Mouse (Mus musculus) mammary gland, adult 2 months (tissue): ENCODE results near the gene Mef2b. TPM values are rescaled to one million over a fixed set of nuclear protein-coding genes. Genes with fewer than 3 reads are reported as not detected.

Source experiments
- polyA plus RNA-seq: library from polyadenylated mRNA; depleted of rRNA; stranded (reverse); fragments of >200 nt; gene quantifications from 2 replicates; pipeline ENCODE4 v1.2.3, GENCODE M21; 2012; ENCODE audit warnings: low replicate concordance; rRNA removed

Mef2b gene
- polyA plus RNA-seq, result 0.29 and 3.7 TPM in 2 replicates

GRCm38 (mm10) chr8:70139026-70139857 lies at the start of gene Mef2b, which contains the start of the genes Rfxank and Borcs8:
Gene Mef2b (plus strand): TSS chr8:70139711.
Gene Rfxank (minus strand): TSS chr8:70139154.
Gene Borcs8 (plus strand): TSS chr8:70139499.

DNA sequence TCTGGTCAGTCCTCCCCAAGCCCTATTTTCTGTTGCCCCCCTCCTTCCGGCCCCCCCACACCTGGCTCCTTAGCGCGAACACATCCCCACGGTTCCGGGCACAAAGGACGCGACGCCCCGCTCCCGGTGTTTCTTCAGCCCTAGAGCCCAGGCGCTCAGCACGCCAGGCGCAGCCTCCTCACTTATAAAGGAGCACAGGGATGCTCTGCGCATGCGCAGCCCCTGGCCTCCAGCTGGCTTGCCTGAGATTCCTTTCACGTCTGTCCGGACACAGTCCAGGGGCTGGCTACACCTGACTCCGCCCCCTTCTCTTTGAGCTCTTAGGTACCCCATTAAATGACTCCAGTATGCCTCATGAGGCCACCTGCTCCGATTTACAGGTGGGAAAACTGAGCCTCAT lies 18.8 kb upstream of the Mef2b start, which contains the start of gene Ncan:
TSS of gene Ncan (minus strand) at position 207 of the 400 bp plus-strand sequence.

DNA sequence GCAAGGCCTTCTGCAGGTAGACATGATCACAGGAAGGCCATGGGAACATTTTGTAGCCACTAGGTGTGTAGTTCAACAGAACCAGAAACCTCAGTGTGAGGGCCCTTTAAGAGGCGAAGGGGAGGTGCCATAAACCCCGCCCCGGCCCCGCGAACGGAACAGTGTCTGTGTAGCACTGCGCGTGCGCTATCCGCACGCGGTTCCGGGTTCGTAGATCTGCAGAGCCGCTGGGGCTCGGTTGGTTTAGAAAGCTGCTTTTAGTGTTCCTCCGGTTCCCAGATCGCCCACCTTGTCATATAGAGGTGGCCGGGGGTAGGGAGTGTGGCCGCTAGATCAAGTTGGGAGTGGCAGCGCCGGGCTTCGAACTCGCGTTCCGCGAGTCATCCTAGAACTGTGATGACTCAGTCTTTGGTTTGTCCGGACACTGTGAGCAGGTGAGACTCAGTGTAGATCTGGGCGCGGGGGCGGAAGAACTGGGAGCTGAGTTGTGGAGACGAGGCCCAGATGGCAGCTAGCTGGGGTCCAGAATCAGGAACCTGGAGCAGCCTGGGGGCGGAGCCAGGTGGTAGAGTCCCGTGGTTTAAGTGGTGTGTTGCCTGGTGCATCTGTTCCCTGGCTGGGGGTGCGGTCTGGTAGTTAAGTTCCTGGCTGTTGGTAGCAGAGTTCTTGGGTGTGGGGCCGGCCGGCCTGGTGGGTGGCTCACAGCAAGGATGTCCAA lies 8.2 kb upstream of the Mef2b start, which contains the start of gene Nr2c2ap:
TSS of gene Nr2c2ap (plus strand) at position 168 of the 718 bp plus-strand sequence.

GRCm38 (mm10) chr8:70172043-70172681 lies 32.7 kb downstream of the Mef2b start, which contains the start of gene Tmem161a:
Gene Tmem161a (plus strand): TSS chr8:70172356.

GRCm38 (mm10) chr8:70212112-70213055 lies 72.9 kb downstream of the Mef2b start, which contains the start of gene Slc25a42:
Gene Slc25a42 (minus strand): TSS chr8:70212305.

Other genes with a start within 250 kb of the Mef2b start
- 1.0 and 2.1 TPM in 2 replicates for gene Tssk6, start 237.5 kb upstream of the Mef2b start, polyA plus RNA-seq
- 129 and 145 TPM in 2 replicates for gene Ndufa13, start 237.2 kb upstream of the Mef2b start, polyA plus RNA-seq
- gene Yjefn3, start 237.0 kb upstream of the Mef2b start, polyA plus RNA-seq, result 6.6 and 13.7 TPM in 2 replicates
- 53.8 and 76.8 TPM in 2 replicates for gene Gatad2a, start 143.3 kb upstream of the Mef2b start, polyA plus RNA-seq
- gene Mau2, start 97.0 kb upstream of the Mef2b start, polyA plus RNA-seq, result 88.8 and 102 TPM in 2 replicates
- 8.4 and 9.6 TPM in 2 replicates for gene Sugp1, start 96.9 kb upstream of the Mef2b start, polyA plus RNA-seq
- gene Tm6sf2, start 66.8 kb upstream of the Mef2b start, polyA plus RNA-seq, result 2.8 and 3.8 TPM in 2 replicates
- gene Hapln4, start 56.3 kb upstream of the Mef2b start, polyA plus RNA-seq, result 0.31 and 0.65 TPM in 2 replicates
- gene Ncan, start 18.8 kb upstream of the Mef2b start, polyA plus RNA-seq, result 0.36 and 0.73 TPM in 2 replicates
- gene Nr2c2ap, start 8.4 kb upstream of the Mef2b start, polyA plus RNA-seq, result 11.8 and 12.8 TPM in 2 replicates
- gene Rfxank, start 557 bp upstream of the Mef2b start, polyA plus RNA-seq, result 27.4 and 34.3 TPM in 2 replicates
- 98.4 and 104 TPM in 2 replicates for gene Borcs8, start 212 bp upstream of the Mef2b start, polyA plus RNA-seq
- gene Tmem161a, start 32.6 kb downstream of the Mef2b start, polyA plus RNA-seq, result 108 and 160 TPM in 2 replicates
- gene Slc25a42, start 72.6 kb downstream of the Mef2b start, polyA plus RNA-seq, result 37.9 and 68.3 TPM in 2 replicates
- gene Sugp2, start 94.5 kb downstream of the Mef2b start, polyA plus RNA-seq, result 35.9 and 45.8 TPM in 2 replicates
- gene Armc6, start 94.8 kb downstream of the Mef2b start, polyA plus RNA-seq, result 16.3 and 19.1 TPM in 2 replicates
- gene Homer3, start 143.1 kb downstream of the Mef2b start, polyA plus RNA-seq, result 28.4 and 42.3 TPM in 2 replicates
- 43.0 and 47.9 TPM in 2 replicates for gene Ddx49, start 162.8 kb downstream of the Mef2b start, polyA plus RNA-seq
- gene Cope, start 162.8 kb downstream of the Mef2b start, polyA plus RNA-seq, result 262 and 364 TPM in 2 replicates
- gene Cers1, start 176.1 kb downstream of the Mef2b start, polyA plus RNA-seq, result 1.1 and 8.3 TPM in 2 replicates
- 2.9 TPM in 1 of 2 replicates, not detected in the other for gene Gdf1, start 190.1 kb downstream of the Mef2b start, polyA plus RNA-seq
- 23.8 and 44.2 TPM in 2 replicates for gene Upf1, start 213.6 kb downstream of the Mef2b start, polyA plus RNA-seq
- gene Comp, start 233.8 kb downstream of the Mef2b start, polyA plus RNA-seq, result 1.1 TPM in 2 replicates